Mouse (Mus musculus) neural tube, embryonic 12.5 days (tissue): Measurements from ENCODE around the gene Gtpbp3. TPM values are rescaled to one million over a fixed set of nuclear protein-coding genes. Genes with fewer than 3 reads are reported as not detected.

Source experiments
- polyA plus RNA-seq: library from polyadenylated mRNA; unstranded; fragments of >200 nt; fragmentation: Nextera tagmentation; extraction: Ambion mirVana; gene quantifications from 2 replicates; pipeline ENCODE4 v1.2.1, GENCODE M21; 2016

The Gtpbp3 gene
- polyA plus RNA-seq, 1 experiment from 2014 or later = 13.6 TPM

Other genes starting within 250 kb of the Gtpbp3 start
- 18.9 and 22.5 TPM in 2 replicates for gene Myo9b, start 215.4 kb upstream of the Gtpbp3 start, polyA plus RNA-seq
- gene Haus8, start 215.2 kb upstream of the Gtpbp3 start, polyA plus RNA-seq = 51.5 and 52.3 TPM in 2 replicates
- 82.8 and 91.6 TPM in 2 replicates for gene Use1, start 121.3 kb upstream of the Gtpbp3 start, polyA plus RNA-seq
- gene Ocel1, start 116.8 kb upstream of the Gtpbp3 start, polyA plus RNA-seq = 5.3 and 5.7 TPM in 2 replicates
- gene Nr2f6, start 106.1 kb upstream of the Gtpbp3 start, polyA plus RNA-seq = 61.5 and 67.0 TPM in 2 replicates
- 6.0 and 6.8 TPM in 2 replicates for gene Ushbp1, start 92.3 kb upstream of the Gtpbp3 start, polyA plus RNA-seq
- 95.6 and 100 TPM in 2 replicates for gene Babam1, start 91.2 kb upstream of the Gtpbp3 start, polyA plus RNA-seq
- gene Ankle1, start 82.1 kb upstream of the Gtpbp3 start, polyA plus RNA-seq = 24.0 and 26.6 TPM in 2 replicates
- gene Abhd8, start 24.4 kb upstream of the Gtpbp3 start, polyA plus RNA-seq = 121 and 128 TPM in 2 replicates
- gene Mrpl34, start 23.1 kb upstream of the Gtpbp3 start, polyA plus RNA-seq = 234 and 246 TPM in 2 replicates
- 189 and 194 TPM in 2 replicates for gene Dda1, start 18.9 kb upstream of the Gtpbp3 start, polyA plus RNA-seq
- 19.7 and 23.7 TPM in 2 replicates for gene Ano8, start 2.1 kb upstream of the Gtpbp3 start, polyA plus RNA-seq
- 41.7 and 48.7 TPM in 2 replicates for gene Plvap, start 23.6 kb downstream of the Gtpbp3 start, polyA plus RNA-seq
- gene Ccdc194, start 37.6 kb downstream of the Gtpbp3 start, polyA plus RNA-seq = 0.10 and 0.24 TPM in 2 replicates
- 13.8 and 16.4 TPM in 2 replicates for gene Bst2, start 49.4 kb downstream of the Gtpbp3 start, polyA plus RNA-seq
- 62.6 and 65.8 TPM in 2 replicates for gene Mvb12a, start 54.8 kb downstream of the Gtpbp3 start, polyA plus RNA-seq
- 0.11 and 0.13 TPM in 2 replicates for gene Tmem221, start 70.8 kb downstream of the Gtpbp3 start, polyA plus RNA-seq
- not detected in 2 replicates for gene Nxnl1, start 78.5 kb downstream of the Gtpbp3 start, polyA plus RNA-seq
- gene Slc27a1, start 80.8 kb downstream of the Gtpbp3 start, polyA plus RNA-seq = 46.1 and 46.5 TPM in 2 replicates
- 198 and 217 TPM in 2 replicates for gene Pgls, start 104.1 kb downstream of the Gtpbp3 start, polyA plus RNA-seq
- 4.9 and 6.1 TPM in 2 replicates for gene Fam129c, start 109.5 kb downstream of the Gtpbp3 start, polyA plus RNA-seq
- 60.9 and 67.2 TPM in 2 replicates for gene Colgalt1, start 122.9 kb downstream of the Gtpbp3 start, polyA plus RNA-seq
- gene Unc13a, start 183.7 kb downstream of the Gtpbp3 start, polyA plus RNA-seq = 16.3 and 16.7 TPM in 2 replicates
- 3.8 and 4.2 TPM in 2 replicates for gene Jak3, start 188.2 kb downstream of the Gtpbp3 start, polyA plus RNA-seq
- gene Insl3, start 201.1 kb downstream of the Gtpbp3 start, polyA plus RNA-seq = 1.2 TPM in 1 of 2 replicates, not detected in the other
- gene B3gnt3, start 213.7 kb downstream of the Gtpbp3 start, polyA plus RNA-seq = 0.54 and 0.67 TPM in 2 replicates
- gene Fcho1, start 237.6 kb downstream of the Gtpbp3 start, polyA plus RNA-seq = 34.4 and 38.4 TPM in 2 replicates